Mouse (Mus musculus): ENCODE measurements around the gene Doc2a. TPM values are rescaled to one million over a fixed set of nuclear protein-coding genes. Genes with fewer than 3 reads are reported as not detected.
A peak's percentile ranks its signal among the peaks of the same experiment; 100 is the strongest.

Doc2a gene
- total RNA-seq (2022) = not detected

DNA sequence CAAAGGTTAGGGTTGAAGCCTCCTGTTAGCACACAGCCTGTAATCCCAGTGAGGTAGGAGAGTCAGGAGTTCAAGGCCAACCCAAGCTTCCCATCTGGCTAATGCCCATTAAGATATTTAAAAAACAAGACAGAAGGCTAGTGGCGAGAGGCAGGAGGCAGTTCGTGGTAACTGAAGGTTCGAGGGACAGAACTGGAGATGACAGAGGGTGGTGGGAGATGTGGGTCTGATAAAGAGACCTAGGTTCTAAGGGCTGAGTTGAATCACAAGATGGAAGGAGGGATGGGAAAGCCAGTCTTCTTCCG is at the start of gene Doc2a:
Doc2a (plus strand) TSS at position 301 of the 305 bp plus-strand sequence.
- DNase-seq (ENCODE audit: low spot score in 2 of 2) = no peak

GRCm38 (mm10) chr7:126798127-126799049 is 48.8 kb upstream of the Doc2a start:
- DNase-seq (ENCODE audit: low spot score in 2 of 2) = no peak

GRCm38 (mm10) chr7:126799050-126799467 is 48.2 kb upstream of the Doc2a start:
- DNase-seq (ENCODE audit: low spot score in 2 of 2) = peak; percentile 91 to 95

DNA sequence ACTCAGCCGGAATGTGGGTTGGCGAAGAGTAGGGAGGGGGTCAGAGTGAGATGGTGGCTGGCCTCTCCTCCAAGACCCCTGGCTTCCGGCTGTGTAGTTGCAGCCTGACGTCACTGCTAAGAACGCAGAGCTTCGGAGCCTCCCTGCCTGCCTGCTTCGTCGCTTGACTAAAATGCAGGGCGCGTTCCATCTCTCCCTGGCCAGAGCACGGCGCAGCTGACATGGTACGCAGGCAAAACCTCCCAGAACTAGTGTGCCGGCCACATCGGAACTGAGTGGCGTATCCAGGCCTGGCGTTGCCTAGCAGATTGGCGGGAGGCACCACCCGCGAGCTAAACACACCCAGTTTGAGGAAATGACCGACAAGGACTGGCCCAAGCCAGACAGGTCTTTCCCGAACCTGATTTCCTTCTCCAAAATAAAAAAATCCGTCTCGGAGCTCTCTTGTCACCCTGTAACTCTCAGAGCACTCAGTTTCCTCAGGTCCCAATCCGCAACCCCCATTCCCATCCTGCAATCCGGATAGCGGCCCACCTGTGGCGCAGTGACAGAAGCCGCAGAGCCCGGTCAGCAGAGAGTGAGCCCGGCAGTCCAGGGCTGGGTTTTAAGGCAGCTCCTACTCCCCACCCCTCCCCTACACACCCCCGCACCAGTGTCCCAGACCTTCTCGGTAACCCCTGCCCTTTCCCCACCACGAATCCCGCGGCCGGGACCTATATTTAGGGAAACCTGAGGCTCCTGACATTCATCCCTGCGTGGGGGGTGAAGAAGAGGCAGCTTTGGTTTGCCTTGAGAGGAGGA is 47.5 kb upstream of the Doc2a start:
- DNase-seq (ENCODE audit: low spot score in 2 of 2) = peak; percentile 76 to 87

DNA sequence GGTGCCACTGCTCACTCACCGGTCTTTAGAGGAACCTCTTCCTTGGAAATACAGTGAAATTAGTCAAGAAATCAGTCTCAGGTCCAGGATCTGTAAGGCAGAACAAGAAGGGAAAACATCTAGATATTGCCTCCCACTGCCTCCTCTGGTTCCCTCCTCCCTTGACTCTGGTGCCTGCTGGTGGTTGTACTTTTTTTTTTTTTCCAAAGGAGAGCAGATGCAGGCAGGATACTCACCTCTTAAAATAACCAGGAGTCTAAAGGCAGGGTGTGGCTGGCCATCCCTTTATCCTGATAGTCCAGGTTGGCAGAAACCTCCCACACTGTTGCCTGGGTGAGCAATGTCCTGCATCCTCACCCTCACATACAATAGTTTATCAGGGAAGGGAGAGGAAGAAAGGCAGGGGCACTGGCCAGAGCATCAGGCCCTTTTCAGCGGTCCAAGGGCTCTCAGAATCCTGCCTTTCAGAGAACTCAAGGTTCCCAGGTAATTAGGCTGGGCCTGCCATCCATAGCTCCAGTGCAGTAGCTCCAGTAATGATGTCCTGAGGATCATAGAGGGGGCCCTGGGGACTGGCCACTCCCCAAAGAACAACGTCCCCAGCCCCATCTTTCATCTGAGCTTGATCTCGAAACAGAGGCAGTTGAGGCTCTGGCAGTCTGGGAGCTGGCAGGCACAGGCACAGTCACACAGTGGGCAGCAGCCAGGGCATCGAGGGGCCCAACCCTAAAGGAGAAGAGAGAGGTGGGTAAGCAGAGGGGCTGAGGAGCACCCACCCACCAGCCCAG is 46.8 kb upstream of the Doc2a start:
- no peak for DNase-seq (ENCODE audit: low spot score in 2 of 2)

- DNase-seq (ENCODE audit: low spot score in 2 of 2) = no peak
Measured at GRCm38 (mm10) chr7:126801057-126801422, 46.2 kb upstream of the Doc2a start.

DNA sequence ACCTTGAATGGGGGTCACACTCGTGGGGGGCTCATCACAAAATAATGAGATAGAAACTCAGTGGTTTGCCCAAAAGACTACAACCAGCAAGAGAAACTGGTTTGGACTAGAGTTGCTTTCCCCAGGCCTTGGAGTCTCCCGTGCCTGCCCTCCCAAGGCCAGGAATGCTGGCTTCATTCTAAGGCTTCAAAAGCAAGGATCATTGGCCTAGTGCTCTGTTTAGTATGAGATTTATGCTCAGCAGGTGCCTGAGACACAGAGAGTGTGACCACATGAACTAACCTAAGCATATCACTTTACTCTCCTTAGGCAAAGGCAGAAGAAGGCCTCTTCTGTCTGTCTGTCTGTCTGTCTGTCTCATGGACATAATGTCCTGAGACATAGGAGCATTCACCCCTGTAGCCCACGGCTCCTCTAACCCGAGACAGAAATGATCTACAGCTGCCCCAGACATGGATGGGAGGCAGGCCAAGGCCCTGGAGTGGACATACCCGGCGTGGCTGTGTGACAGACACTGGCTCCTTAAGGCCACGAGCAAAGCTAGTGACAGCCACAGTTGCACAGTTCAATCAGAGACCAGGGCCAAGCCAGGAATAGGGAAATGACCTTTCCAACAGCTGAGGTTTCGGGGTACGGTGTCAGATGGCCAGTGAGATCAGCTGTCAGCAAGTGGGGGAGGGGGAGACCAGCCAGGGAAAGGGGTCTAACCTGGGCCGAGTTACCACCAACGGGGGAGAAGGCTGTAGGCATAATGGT is 44.9 kb upstream of the Doc2a start:
- DNase-seq (ENCODE audit: low spot score in 2 of 2) = peak; percentile 78 to 87

DNA sequence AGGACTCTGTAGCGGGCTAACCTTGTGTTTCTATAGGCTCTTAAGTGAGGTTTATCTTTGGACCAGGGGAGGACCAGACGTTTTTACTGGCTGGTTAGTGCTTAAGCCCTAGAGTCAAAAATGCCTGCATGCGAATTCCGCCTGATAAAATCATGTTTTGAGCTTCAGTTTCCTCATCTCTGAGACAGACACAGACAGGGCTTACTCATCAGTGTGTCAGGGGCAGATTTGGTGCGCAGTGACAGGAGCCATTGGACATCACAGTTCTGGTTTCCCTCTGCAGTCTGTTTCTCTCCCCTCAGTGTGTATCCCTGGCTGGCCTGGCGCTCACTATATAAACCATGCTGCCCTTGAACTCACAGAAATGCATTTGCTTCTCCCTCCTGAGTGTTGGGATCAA is 44.0 kb upstream of the Doc2a start:
- no peak for DNase-seq (ENCODE audit: low spot score in 2 of 2)

DNA sequence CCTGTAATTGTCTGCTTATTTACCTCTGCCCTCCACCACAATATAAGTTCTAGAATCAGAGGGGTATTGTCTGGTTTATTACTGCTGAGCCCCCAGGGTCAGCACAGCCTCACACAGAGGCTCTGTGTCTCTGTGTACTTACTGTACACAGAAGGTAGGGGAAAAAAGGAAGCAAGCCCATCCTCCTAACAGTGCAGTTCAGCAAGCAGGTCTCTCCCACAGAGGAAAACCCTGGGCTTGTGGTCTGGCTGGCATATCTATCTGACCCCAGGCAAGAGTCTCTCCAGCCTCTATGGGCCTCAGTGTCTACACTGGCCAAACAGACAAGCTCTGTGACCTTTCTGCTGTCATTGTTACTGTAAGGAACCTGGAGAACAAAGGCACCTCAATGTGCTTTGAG is 43.5 kb upstream of the Doc2a start:
- DNase-seq (ENCODE audit: low spot score in 2 of 2) = no peak

GRCm38 (mm10) chr7:126806956-126807355 is 40.3 kb upstream of the Doc2a start:
- DNase-seq (ENCODE audit: low spot score in 2 of 2) = peak in 1 of 2 experiments; percentile 61

DNA sequence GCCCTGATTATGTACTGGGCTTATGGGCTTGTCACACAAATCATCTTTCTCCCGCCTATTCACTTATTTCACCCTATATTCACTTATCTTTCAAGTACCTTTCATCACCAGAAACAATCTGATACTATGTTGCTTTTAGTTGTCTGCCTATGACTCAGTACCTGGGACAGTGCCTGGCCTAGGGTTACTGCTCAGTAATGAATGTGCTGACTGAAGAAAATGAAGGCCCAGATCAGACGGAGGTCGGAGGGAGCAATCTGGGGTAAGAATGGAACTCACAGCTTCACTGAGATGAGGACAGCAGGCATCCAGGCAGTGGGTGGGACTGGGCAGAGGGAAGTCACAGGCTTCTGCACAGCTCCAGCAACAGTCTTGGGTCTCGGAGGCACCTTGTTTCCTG is 39.8 kb upstream of the Doc2a start:
- DNase-seq (ENCODE audit: low spot score in 2 of 2) = peak; percentile 55 to 64

GRCm38 (mm10) chr7:126808703-126809455 is 38.3 kb upstream of the Doc2a start:
- DNase-seq (ENCODE audit: low spot score in 2 of 2) = peak; percentile 77 to 85

GRCm38 (mm10) chr7:126809723-126810369 is 37.4 kb upstream of the Doc2a start:
- DNase-seq (ENCODE audit: low spot score in 2 of 2) = no peak

GRCm38 (mm10) chr7:126815726-126816222 is 31.4 kb upstream of the Doc2a start:
- no peak for DNase-seq (ENCODE audit: low spot score in 2 of 2)

DNA sequence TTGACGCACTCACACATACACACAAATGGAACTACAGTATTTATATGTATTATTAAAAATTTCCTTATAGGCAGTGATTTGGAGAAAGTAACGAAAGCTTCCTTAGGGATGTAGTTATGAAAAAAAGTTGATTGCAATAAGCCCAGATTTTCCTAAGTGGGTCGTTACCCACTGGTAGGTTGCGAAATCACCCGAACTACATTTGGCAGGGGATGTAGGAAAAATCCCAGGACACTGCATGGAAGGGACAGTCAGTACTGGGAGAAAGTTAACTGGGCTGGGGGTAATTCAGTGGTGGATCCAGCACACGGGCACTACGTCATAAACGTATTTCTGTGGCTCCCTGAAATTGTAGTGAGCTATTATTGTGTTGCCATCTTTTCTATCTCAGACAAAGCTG is 30.7 kb upstream of the Doc2a start:
- DNase-seq (ENCODE audit: low spot score in 2 of 2) = no peak

DNA sequence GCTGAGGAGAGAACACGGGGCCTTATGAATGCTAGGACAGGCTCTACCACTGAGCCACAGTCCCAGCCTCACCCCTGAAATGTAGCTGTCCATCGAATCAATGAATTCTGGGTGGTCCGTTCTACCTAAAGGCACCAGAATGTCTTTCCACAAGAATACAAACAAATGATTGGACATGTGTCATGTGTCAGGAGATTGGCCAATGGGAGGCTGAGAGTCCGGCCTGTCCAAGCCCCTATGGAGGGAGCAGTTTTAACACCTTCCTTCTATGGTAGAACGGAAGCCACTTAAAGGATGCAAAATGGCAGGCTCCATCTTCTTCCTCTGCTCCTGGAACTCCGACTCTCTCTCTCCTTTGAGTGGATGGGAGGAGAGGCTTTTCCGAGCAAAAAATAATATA is 29.6 kb upstream of the Doc2a start:
- no peak for DNase-seq (ENCODE audit: low spot score in 2 of 2)

GRCm38 (mm10) chr7:126818818-126819217 is 28.4 kb upstream of the Doc2a start:
- no peak for DNase-seq (ENCODE audit: low spot score in 2 of 2)

DNA sequence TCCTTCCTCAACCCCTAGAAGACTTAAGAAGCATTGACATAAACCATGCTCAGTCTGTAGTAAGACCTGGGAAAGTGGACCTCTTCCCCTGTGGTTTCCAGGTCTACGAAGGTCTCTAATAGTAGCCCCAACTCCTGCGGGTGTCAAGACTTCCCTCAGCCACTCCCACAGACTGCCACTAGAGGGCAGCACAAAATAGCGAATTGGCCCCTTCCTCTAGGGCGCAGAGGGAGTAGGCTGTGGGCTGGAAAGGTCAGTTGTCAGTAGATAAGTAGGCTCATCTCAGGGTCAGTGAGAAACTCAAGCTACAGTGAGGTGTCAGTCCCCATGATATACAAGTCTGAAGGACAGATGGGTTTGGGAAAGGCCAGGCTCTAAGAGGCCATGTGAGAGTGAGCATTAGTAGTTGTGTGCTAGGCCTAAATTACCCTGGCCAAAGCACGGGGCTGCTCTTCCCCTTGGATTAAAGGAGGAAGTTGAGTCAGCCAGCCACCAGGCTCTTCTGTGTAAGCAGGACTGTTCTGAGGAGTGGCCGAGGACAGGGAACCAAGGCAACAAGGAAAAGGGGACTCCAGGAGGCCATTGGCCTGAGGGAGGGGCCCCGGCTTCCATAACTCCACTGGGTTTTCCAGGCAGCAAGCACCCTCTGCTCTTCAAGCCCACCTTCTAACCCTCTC is 25.2 kb upstream of the Doc2a start:
- peak; percentile 70 to 73 for DNase-seq (ENCODE audit: low spot score in 2 of 2)

DNA sequence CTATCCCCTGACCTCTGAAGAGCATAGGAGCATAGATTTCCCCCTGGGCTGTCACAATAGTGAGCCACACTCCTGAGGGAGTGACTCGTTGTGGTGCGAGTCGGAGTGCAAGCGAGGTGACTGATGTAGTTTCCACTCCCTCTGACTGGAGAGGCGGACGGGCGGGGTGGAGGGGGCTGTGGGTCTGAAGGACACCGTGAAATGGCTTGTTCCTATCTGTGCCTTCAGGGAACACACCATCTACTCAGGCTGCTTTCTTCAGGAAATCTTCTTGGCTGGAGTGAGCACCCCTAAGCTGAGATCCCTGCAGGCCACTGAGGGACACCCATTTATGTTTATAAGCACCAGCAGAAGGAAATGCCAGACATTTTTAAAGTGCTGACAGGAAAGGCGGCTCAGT is 24.5 kb upstream of the Doc2a start:
- DNase-seq (ENCODE audit: low spot score in 2 of 2) = no peak
